Mouse (Mus musculus): ENCODE measurements around the gene Got1.

GRCm38 (mm10) chr19:43478891-43479290 is 45.5 kb downstream of the Got1 start:
- TF ChIP-seq POLR2A (IDR thresholded peaks at IDR 0.05; ENCODE audit: low read depth, low read length) (no peak), CTCF (IDR thresholded peaks at IDR 0.05; ENCODE audit: extremely low read depth, insufficient read length, insufficient replicate concordance, low read depth, low read length) (no peak)

Measured in small intestine, adult 2 months (tissue).